Mouse (Mus musculus) left cerebral cortex, postnatal 25 days (tissue): ENCODE data around the gene Olfr876. TPM values are rescaled to one million over a fixed set of nuclear protein-coding genes. Genes with fewer than 3 reads are reported as not detected.
"Not testable (repeated sequence)": the region's sequence is repeated elsewhere in the genome, so short reads cannot be mapped to it uniquely, and the experiment has no call there.

Experiments
- DNase-seq, 2 experiments: peaks; one replicate each; pipeline ENCODE4 v3.0.0; 2022; ENCODE audit warnings: low spot score in 2 of 2, mixed read lengths in 1 of 2
- intact Hi-C: fragments of 180-260 bp; cut with DNase I; formaldehyde crosslinking; loops from one replicate; pipeline ENCODE4 v1.15.1; 2025
- total RNA-seq, 2 experiments: library from RNA; stranded (reverse); gene quantifications; 2 replicates each; pipeline ENCODE4 v1.2.3; 2021

Gene Olfr876
- not detected for total RNA-seq

- intact Hi-C loops, result no loop called here
- DNase-seq, result no peak
Measured at GRCm38 (mm10) chr9:37802731-37803130, at the start of gene Olfr876. Olfr876 (plus strand) TSS chr9:37803031.

- DNase-seq, result no peak
- intact Hi-C loops, result no loop called here
Measured at GRCm38 (mm10) chr9:37761728-37762127, 41.1 kb upstream of the Olfr876 start.

- no peak for DNase-seq
- intact Hi-C loops, result no loop called here
Measured at GRCm38 (mm10) chr9:37762541-37762940, 40.3 kb upstream of the Olfr876 start.

- intact Hi-C loops, result no loop called here
- DNase-seq, result no peak
Measured at GRCm38 (mm10) chr9:37770661-37771060, 32.2 kb upstream of the Olfr876 start.

GRCm38 (mm10) chr9:37771759-37772158, 31.1 kb upstream of the Olfr876 start, which contains the start of gene Olfr875:
Olfr875 (plus strand) TSS chr9:37771857.
- no peak for DNase-seq
- intact Hi-C loops, result no loop called here

- intact Hi-C loops, result no loop called here
- peak in 1 of 2 experiments; percentile 12 for DNase-seq
Measured at GRCm38 (mm10) chr9:37782766-37783260, 20.0 kb upstream of the Olfr876 start.

GRCm38 (mm10) chr9:37783394-37784387, 19.1 kb upstream of the Olfr876 start:
- intact Hi-C loops, DNase-seq: not testable (repeated sequence)

- intact Hi-C loops, result no loop called here
Measured at GRCm38 (mm10) chr9:37786411-37786810, 16.4 kb upstream of the Olfr876 start.

GRCm38 (mm10) chr9:37802055-37802454, 776 bp upstream of the Olfr876 start:
- intact Hi-C loops, result no loop called here
- DNase-seq, result peak in 1 of 2 experiments; percentile 80

More at GRCm38 (mm10) chr9:37786411-37786810, 16.4 kb upstream of the Olfr876 start:
- DNase-seq, result no peak

GRCm38 (mm10) chr9:37807235-37807634, 4.4 kb downstream of the Olfr876 start:
- no peak for DNase-seq
- intact Hi-C loops, result no loop called here

GRCm38 (mm10) chr9:37808456-37808855, 5.6 kb downstream of the Olfr876 start:
- intact Hi-C loops, result no loop called here
- no peak for DNase-seq

GRCm38 (mm10) chr9:37808976-37809375, 6.1 kb downstream of the Olfr876 start:
- no peak for DNase-seq
- intact Hi-C loops, result no loop called here

- intact Hi-C loops, result loop anchor here (5.0 kb wide), 2 partner anchors 103 to 137 kb away; partner anchors contain the start of gene Olfr878
- peak; percentile 41 to 89 for DNase-seq
Measured at GRCm38 (mm10) chr9:37814696-37815095, 11.9 kb downstream of the Olfr876 start.

GRCm38 (mm10) chr9:37829881-37830280, 27.1 kb downstream of the Olfr876 start:
- DNase-seq, result peak in 1 of 2 experiments; percentile 75
- intact Hi-C loops, result loop anchor here (1.0 to 5.0 kb wide), 3 partner anchors 61 to 155 kb away; no protein-coding TSS in a partner anchor

- peak; percentile 35 to 60 for DNase-seq
- intact Hi-C loops, result loop anchor here (5.0 kb wide), 1 partner anchor 99 kb away; no protein-coding TSS in a partner anchor
Measured at GRCm38 (mm10) chr9:37833341-37833740, 30.5 kb downstream of the Olfr876 start.

GRCm38 (mm10) chr9:37849267-37849666, 46.4 kb downstream of the Olfr876 start:
- peak in 1 of 2 experiments; percentile 25 for DNase-seq
- intact Hi-C loops, result no loop called here

GRCm38 (mm10) chr9:37853969-37854368, 51.1 kb downstream of the Olfr876 start, which contains the start of gene Olfr877:
Olfr877 (plus strand) TSS chr9:37854269.
- DNase-seq, result no peak
- intact Hi-C loops, result no loop called here
